Mouse (Mus musculus) MEL (cell line): ENCODE measurements at regions not wholly inside any gene's neighbourhood (a gene's known extent, or its start where the extent isn't known, plus 50 kb on each side); places are given as distances from the start of the nearest gene placed in this dataset.

Experiments
- DNase-seq: peaks from one replicate; pipeline ENCODE4 v3.0.0; 2011; ENCODE audit warnings: low read depth, low spot score
- H3K27ac ChIP-seq: 2 replicates; pipeline ENCODE4 v1.5.1; 2012; ENCODE audit warnings: low read depth, mild to moderate bottlenecking, control low read depth, low read length, moderate library complexity; ENCODE audit not compliant: control insufficient read depth
- H3K27me3 ChIP-seq, 2 experiments: fragments of 150-350 bp in 1 of 2; sonication (generic) in 1 of 2; 2 replicates each; pipeline ENCODE4 v1.6.1; 2012; ENCODE audit warnings: low read length in 2 of 2, mild to moderate bottlenecking in 2 of 2, improper control_type of control experiment in 1 of 2, moderate library complexity in 1 of 2; ENCODE audit not compliant: insufficient read depth in 2 of 2, control insufficient read depth in 1 of 2
- H3K36me3 ChIP-seq, 2 experiments: 2 replicates each; pipeline ENCODE4 v1.6.1; 2012 to 2014; ENCODE audit warnings: low read length in 2 of 2, improper control_type of control experiment in 1 of 2, inconsistent platforms in 1 of 2, mild to moderate bottlenecking in 1 of 2; ENCODE audit not compliant: insufficient read depth in 2 of 2, control insufficient read depth in 1 of 2
- H3K4me1 ChIP-seq, 2 experiments: fragments of 150-350 bp in 1 of 2; sonication (generic) in 1 of 2; 2 replicates each; pipeline ENCODE4 v1.6.1; 2012; ENCODE audit warnings: low read length in 2 of 2, improper control_type of control experiment in 1 of 2, mild to moderate bottlenecking in 1 of 2; ENCODE audit not compliant: insufficient read depth in 2 of 2, control insufficient read depth in 1 of 2
- H3K4me3 ChIP-seq, 2 experiments: fragments of 150-350 bp in 1 of 2; sonication (generic) in 1 of 2; 2 replicates each; pipeline ENCODE4 v1.5.1; 2012; ENCODE audit warnings: low read depth in 2 of 2, low read length in 2 of 2, mild to moderate bottlenecking in 2 of 2, moderate library complexity in 2 of 2, control low read depth in 1 of 2, improper control_type of control experiment in 1 of 2; ENCODE audit not compliant: control insufficient read depth in 1 of 2, insufficient read depth in 1 of 2
- H3K79me2 ChIP-seq: 2 replicates; pipeline ENCODE4 v1.6.1; 2012; ENCODE audit warnings: mild to moderate bottlenecking, low read length, moderate library complexity; ENCODE audit not compliant: control insufficient read depth, poor library complexity, insufficient read depth
- H3K9ac ChIP-seq: 2 replicates; pipeline ENCODE4 v1.6.1; 2012; ENCODE audit warnings: low read depth, mild to moderate bottlenecking, control low read depth, low read length, moderate library complexity; ENCODE audit not compliant: control insufficient read depth, poor library complexity, severe bottlenecking
- H3K9me3 ChIP-seq: fragments of 150-350 bp; sonication (generic); replicated peaks from 2 replicates; pipeline ENCODE4 v1.6.1; 2012; ENCODE audit warnings: mild to moderate bottlenecking, low read length, improper control_type of control experiment, moderate library complexity; ENCODE audit not compliant: insufficient read depth
- CTCF ChIP-seq, 3 experiments: IDR thresholded peaks in 2 of 3; conservative IDR thresholded peaks in 1 of 3; 2 replicates each; pipeline ENCODE4 v1.5.1; 2011 to 2012; ENCODE audit warnings: low read length in 3 of 3, low read depth in 2 of 3, mild to moderate bottlenecking in 2 of 3, improper control_type of control experiment in 1 of 3, inconsistent platforms in 1 of 3, mixed read lengths in 1 of 3, moderate library complexity in 1 of 3; ENCODE audit not compliant: control insufficient read depth in 1 of 3, insufficient read depth in 1 of 3, poor library complexity in 1 of 3, severe bottlenecking in 1 of 3
- E2F4 ChIP-seq: IDR thresholded peaks from 2 replicates; pipeline ENCODE4 v1.6.1; 2011; ENCODE audit warnings: low read depth, low read length, improper control_type of control experiment, borderline replicate concordance
- ETS1 ChIP-seq: IDR thresholded peaks from 2 replicates; pipeline ENCODE4 v1.6.1; 2012; ENCODE audit warnings: low read depth, mild to moderate bottlenecking, inconsistent platforms, low read length, improper control_type of control experiment, moderate library complexity
- JUND ChIP-seq: IDR thresholded peaks from 2 replicates; pipeline ENCODE4 v1.6.1; 2011; ENCODE audit warnings: low read depth, mild to moderate bottlenecking, improper control_type of control experiment, low read length
- MYB ChIP-seq: IDR thresholded peaks from 2 replicates; pipeline ENCODE4 v1.6.1; 2011; ENCODE audit warnings: mild to moderate bottlenecking, low read depth, low read length, improper control_type of control experiment
- POLR2A ChIP-seq, 2 experiments: IDR thresholded peaks; 2 replicates each; pipeline ENCODE4 v1.6.1; 2011 to 2012; ENCODE audit warnings: low read length in 2 of 2, mild to moderate bottlenecking in 2 of 2, control low read depth in 1 of 2, improper control_type of control experiment in 1 of 2, low read depth in 1 of 2, moderate library complexity in 1 of 2; ENCODE audit not compliant: control insufficient read depth in 1 of 2, insufficient read depth in 1 of 2, poor library complexity in 1 of 2
- RAD21 ChIP-seq: IDR thresholded peaks from 2 replicates; pipeline ENCODE4 v1.6.1; 2011; ENCODE audit warnings: mild to moderate bottlenecking, low read depth, low read length, improper control_type of control experiment
- ZC3H11A ChIP-seq: IDR thresholded peaks from 2 replicates; pipeline ENCODE4 v1.6.1; 2012; ENCODE audit warnings: low read depth, mild to moderate bottlenecking, inconsistent platforms, low read length, improper control_type of control experiment

- no peak for DNase-seq
- no peaks in the 10 kb centered on the region for H3K36me3 ChIP-seq
- H3K4me1 ChIP-seq: no peaks in the 10 kb centered on the region
- no peaks in the 10 kb centered on the region for H3K9me3 ChIP-seq
- H3K9ac ChIP-seq: no peak overlapping the region
- no peaks in the 10 kb centered on the region for H3K27me3 ChIP-seq
- no peak overlapping the region for H3K27ac ChIP-seq
- H3K79me2 ChIP-seq: no peaks in the 10 kb centered on the region
- H3K4me3 ChIP-seq: no peak overlapping the region
- TF ChIP-seq RAD21: no peak
These were observed 599.9 kb downstream of the Ebf1 start for GRCm38 (mm10) chr11:45216942-45217474.

GRCm38 (mm10) chr11:45219239-45219638 is 602.1 kb downstream of the Ebf1 start:
- H3K4me3 ChIP-seq: no peak overlapping the region
- H3K27me3 ChIP-seq: no peaks in the 10 kb centered on the region
- no peaks in the 10 kb centered on the region for H3K36me3 ChIP-seq
- DNase-seq: no peak
- no peak overlapping the region for H3K9ac ChIP-seq
- no peaks in the 10 kb centered on the region for H3K9me3 ChIP-seq
- no peaks in the 10 kb centered on the region for H3K79me2 ChIP-seq
- TF ChIP-seq ZC3H11A: no peak
- TF ChIP-seq ETS1: no peak
- TF ChIP-seq CTCF (IDR thresholded peaks at IDR 0.05 in 2 of 3, conservative IDR thresholded peaks at IDR 0.05 in 1 of 3; ENCODE audit: control insufficient read depth in 1 of 3, insufficient read depth in 1 of 3, low read depth in 2 of 3, low read length in 3 of 3, poor library complexity in 1 of 3, severe bottlenecking in 1 of 3): no peak
- no peak for TF ChIP-seq E2F4
- TF ChIP-seq MYB: no peak
- no peak overlapping the region for H3K27ac ChIP-seq
- no peaks in the 10 kb centered on the region for H3K4me1 ChIP-seq

- no peak for DNase-seq
- TF ChIP-seq JUND (no peak), POLR2A (IDR thresholded peaks at IDR 0.05; ENCODE audit: control insufficient read depth in 1 of 2, insufficient read depth in 1 of 2, low read depth in 1 of 2, low read length in 2 of 2, poor library complexity in 1 of 2) (no peak)
- H3K9me3 ChIP-seq: no peaks in the 10 kb centered on the region
- H3K79me2 ChIP-seq: no peaks in the 10 kb centered on the region
- no peaks in the 10 kb centered on the region for H3K4me1 ChIP-seq
- H3K9ac ChIP-seq: no peak overlapping the region
- no peak overlapping the region for H3K27ac ChIP-seq
- H3K4me3 ChIP-seq: no peak overlapping the region
- no peaks in the 10 kb centered on the region for H3K27me3 ChIP-seq
- H3K36me3 ChIP-seq: no peaks in the 10 kb centered on the region
These were observed 604.9 kb downstream of the Ebf1 start for GRCm38 (mm10) chr11:45222021-45222420.
